Mouse (Mus musculus) layer of hippocampus, adult 9-10 months (tissue): ENCODE measurements around the gene Wdr91.

Experiments
- DNase-seq: peaks from one replicate; pipeline ENCODE4 v3.0.0; 2022; ENCODE audit warnings: low spot score

The Wdr91 gene

GRCm38 (mm10) chr6:34862791-34863403 is 47.8 kb downstream of the Wdr91 start, which contains the start of gene Tmem140:
TSS of gene Tmem140 (plus strand) at chr6:34863146.
- no peak for DNase-seq

GRCm38 (mm10) chr6:34862381-34862780 is 48.3 kb downstream of the Wdr91 start:
- DNase-seq: no peak

GRCm38 (mm10) chr6:34861546-34862053 is 49.1 kb downstream of the Wdr91 start:
- DNase-seq: no peak

GRCm38 (mm10) chr6:34832352-34832751 is 78.3 kb downstream of the Wdr91 start:
- DNase-seq: no peak
